Mouse (Mus musculus): Measurements from ENCODE around the gene Rpl3l.

Gene Rpl3l

DNA sequence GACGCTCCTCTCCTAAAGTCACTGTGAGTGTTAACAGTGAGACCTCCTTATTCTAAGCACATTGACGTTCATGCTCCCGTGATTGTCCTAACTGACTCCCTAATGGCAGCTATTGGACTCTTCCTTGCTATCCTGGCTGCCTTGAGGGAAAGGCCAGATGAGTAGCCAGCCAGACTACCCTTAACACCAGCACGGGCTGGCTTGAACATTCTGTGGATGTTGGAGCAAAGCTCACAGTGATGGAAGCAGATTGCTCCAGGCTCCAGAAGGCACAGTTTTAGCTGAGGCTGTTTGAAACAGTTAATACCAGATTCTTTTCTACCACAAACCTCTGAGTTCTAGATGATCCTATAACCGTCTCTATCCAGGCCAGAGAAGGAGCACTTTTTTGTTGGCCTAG is 16.3 kb downstream of the Rpl3l start:
- DNase-seq: no peak

DNA sequence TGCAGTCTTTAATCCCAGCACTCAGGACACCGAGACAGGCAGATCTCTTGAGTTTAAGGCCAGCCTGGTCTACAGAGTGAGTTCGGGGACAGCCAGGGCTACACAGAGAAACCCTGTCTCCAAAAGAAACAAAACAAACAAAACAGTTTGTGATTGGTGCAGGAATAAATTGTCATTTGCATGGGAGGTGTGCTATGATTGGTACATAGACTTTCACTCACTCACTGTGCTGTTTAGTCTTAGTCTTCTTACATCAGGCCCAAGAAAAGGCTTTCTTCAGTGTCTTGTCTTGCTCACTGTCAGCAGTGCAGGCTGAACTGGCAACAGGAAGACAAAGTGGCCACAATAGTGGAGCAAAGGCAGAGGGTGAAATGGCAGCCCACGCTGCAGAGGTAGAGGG is 16.8 kb downstream of the Rpl3l start:
- DNase-seq: no peak

DNA sequence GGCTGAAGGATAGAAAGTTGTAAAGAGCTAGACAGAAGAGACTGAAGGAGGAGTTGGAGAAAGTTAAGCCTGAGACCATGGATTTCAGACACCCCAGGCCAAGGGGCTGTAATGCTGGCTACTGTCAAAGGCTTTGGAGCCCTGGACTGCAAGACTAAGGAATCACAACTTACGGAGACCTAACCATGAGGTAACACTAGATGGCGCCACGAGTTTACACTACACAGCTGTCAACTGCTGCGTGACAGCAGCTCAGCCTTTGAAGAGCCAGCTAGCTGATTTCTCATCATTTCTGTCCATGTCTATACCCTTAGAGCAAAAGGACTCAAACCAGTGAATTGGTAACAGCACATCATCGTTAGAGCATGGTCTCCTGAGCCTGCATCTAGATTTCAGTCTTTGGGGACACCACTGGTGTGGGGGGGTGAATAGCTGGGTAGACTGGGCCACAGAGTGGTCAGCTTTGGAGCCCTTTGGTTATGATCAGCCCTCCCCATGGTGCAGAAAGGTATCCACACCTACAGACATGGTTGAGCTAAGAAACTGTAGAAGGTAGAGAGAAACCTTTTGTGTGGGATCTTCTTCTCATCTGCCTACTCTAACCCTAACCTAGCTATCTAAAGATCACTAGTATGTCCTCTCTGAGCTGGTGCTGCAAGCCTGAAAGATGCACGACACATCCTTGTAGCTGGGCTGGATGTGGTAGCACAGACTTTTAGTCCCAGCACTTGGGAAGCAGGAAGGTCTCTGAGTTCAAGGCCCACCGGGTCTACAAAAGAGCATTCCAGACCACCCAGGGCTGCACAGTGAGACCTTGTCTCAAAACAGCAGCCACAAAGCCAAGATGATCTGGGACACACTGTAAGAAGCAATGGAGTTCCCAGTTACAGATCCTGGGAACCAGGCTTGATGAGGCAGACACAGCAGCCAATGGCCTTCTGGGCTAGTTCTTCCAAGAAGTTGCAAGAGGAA is 18.2 kb downstream of the Rpl3l start:
- peak; percentile 86 to 93 for DNase-seq

DNA sequence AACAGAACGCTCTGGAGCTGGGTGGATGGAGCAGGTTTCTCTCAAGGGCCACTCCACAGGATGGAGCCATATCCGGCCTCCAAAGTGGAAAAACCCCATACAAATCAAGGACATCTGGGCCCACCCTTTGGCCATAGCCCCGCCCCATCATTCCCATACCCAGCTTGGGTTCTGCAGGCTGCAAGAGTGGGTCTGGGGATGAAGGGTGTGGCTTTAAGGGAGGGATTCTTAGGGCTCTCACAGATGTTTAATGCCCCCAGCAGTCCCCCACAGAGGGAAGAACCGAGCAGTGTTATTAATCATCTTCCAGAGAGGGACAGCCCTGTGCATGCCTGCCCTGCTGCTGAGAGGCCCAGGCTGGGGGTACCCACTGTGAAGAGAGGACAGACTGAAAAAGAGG is 19.4 kb downstream of the Rpl3l start:
- DNase-seq: no peak

DNA sequence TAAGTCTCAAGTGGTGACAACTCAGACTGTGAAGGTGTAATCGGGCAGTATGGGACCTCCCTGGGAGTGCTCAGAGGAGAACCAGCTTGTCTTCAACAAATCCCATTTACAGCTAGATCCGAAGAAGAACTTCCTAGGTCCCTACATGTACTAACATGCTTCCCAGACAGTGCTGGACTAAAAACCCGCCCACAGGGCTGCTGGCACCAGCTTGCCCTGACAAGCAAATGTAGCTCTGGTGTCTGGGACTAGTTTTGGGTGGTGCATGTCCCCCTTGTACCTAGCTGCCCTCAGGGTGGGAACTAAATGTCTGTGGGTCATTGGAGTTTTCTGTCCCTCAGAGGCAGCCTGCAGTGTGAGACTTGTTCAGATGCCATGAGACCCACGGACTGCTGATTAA is 23.9 kb downstream of the Rpl3l start:
- DNase-seq: no peak

DNA sequence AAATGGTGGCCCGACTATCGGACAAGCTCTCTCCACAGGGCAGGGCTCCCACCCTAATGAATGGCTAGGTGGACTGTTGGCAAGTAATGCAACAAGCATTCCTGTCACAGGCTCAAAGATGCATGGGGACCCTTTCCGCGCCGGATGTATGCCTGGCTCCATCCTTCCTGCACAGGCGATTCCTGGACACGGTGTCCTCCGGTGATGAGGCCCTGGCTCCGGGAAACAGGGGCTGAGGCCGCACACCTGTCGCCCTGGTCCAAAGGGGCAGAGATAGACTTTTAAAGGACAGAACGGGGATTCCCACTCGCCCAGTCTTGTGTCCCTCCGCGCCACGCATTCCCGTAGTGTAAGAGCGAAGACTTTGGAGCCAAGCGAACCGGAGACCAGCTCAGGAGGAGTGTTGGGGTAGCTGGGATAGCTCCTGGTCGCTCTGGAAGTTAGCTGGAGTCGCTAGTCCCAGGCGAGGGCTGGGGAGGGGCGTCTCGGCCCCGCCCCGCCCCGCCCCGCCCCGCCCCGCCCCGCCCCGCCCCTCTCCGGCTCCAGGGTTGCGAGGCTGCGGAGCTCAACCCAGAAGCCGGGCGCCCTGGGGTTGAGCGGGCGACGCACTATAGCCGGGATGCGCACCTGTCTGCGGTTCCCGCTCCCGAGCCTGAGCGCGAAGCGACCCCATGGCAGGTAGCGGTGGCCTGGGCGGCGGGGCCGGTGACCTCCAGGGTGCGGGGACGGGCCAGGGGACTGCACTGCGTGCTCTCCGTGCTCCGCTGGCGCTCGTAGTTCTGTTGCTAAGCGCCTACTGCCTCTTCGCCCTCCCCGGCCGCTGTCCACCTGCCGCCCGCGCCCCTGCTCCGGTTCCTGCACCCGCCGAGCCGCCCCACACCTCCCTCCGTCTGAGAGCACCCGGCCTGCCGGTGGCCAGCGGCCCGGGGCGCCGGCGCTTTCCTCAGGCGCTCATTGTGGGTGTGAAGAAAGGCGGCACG is 25.1 kb downstream of the Rpl3l start, which contains the start of gene Hs3st6:
Hs3st6 (plus strand) TSS at position 574 of the 980 bp plus-strand sequence.
- peak; percentile 42 to 69 for DNase-seq

DNA sequence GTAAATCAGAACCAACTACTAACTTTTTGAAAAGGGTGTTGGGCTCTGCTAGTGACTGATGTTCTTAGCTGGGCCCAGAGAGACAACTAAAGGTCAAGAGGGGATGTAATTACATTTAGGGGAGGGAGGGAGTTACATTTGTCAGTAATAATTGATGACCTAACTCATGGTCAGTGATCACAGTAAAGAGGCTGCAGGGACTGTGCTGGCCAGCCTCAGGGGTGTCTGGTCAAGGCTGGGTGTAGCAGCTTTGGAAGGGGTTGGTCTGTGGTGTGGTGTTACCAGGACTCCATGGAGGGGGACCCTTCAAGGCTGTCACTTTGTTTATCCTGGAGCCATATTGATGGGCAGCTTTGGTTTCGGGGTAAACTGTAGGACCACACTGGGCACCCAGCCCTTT is 29.8 kb downstream of the Rpl3l start:
- no peak for DNase-seq

DNA sequence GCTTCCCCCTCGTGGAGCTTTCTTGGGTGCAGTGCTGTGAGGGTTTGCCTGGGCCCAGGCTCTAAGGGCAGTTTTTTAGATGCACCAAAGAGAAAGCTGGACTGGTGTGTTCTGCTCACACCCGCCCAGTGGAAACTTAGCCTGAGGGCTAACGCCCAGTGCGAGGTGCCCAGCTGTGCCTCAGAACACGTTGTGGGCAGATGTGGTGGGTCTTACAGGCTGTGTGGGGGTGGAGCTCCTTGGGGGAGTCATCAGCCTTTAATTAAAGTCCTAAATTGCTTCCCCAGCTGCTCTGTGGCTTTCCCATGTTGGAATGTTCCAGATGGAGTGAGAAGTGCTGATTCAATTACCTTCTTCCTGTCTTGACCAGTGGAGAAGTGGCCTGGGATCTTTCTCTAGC is 33.5 kb downstream of the Rpl3l start:
- peak in 1 of 2 experiments; percentile 42 for DNase-seq

DNA sequence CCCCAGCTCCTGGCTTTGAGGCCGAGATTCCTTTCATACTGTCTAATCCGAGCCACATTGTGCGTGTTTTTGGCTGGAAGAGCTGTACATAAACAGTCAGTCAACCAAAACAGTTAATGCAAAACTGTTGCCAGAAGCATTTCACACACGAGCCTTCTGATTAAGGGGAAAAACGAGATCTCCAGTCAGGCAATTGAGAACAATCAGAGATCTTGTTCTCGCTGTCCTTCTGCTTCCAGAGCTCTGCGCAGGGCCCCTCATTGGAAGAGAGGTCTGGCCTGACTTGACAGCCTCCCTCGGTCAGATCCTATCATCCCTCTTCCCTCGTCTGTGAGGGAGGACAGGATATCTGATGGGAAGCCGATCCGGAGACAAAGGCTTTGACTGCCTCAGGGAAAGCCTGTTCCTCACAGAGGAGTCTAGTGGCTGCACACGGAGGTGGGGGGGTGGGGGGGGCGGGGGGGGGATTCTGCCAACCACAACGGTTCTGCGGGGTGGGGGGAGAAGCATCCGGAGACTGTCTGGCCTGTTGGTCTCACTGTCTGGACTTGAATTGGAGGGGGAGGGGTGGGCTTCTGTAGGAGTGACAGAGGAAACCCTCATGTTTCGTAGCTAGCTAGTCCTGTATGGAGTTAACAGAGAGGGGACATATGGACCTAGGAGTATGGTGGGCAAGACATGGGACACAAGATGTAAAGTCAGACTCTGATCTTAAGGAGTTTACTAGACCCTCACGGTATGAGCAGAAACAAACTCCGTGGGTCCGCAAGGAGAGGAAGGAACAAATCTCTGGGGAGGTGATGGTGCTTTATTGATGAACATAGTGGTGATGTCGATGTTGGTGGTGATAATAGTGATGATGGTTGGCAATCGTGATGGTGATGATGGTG is 37.6 kb downstream of the Rpl3l start:
- DNase-seq: no peak

DNA sequence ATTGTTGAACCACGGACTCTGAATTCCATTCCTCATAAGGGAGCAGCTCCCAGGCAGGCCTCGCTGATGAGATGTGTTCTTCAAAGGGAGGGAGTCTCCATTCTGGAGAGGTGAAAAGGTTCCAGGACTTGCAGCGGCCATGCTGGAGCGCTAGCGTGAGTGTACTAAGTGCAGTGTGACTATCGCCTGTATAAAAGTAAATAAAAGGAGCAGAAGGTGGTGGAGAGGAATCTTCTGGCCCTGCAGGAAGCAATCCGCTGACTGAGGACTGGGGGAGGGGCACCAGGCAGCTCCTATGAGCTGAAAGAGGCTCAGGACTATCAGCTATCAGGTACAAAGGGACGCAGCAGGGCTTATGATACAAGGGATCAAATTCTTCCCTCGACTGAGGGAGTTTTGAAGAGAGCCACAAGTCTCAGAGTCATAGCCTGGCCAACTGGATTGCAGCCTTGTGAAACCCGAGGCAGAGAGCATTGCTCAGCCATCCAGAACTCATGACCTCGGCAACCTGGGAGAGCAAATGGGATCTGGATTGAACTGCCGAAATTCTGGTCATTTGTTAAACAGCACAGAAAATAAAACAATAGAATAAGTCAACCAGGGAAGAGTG is 38.8 kb downstream of the Rpl3l start:
- peak; percentile 51 to 68 for DNase-seq

DNA sequence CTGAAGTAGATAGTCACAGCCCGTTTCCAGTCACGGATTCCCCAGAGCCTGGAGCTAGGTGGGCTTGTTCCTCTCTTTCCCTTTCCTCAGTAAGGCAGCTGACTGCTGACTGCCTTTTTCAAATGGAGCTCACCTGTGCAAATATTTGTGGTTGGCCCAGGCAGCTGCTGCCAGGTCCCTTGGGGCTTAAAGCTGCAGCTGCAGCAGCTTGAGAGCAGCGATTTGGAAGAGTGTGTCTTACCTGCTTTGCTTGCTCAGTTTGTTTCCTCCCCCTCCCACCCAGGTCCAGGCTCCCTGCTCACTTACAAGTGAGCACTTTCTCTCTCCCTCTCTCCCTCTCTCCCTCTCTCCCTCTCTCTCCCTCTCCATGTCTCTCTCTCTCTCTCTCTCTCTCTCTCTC is 41.5 kb downstream of the Rpl3l start:
- no peak for DNase-seq

DNA sequence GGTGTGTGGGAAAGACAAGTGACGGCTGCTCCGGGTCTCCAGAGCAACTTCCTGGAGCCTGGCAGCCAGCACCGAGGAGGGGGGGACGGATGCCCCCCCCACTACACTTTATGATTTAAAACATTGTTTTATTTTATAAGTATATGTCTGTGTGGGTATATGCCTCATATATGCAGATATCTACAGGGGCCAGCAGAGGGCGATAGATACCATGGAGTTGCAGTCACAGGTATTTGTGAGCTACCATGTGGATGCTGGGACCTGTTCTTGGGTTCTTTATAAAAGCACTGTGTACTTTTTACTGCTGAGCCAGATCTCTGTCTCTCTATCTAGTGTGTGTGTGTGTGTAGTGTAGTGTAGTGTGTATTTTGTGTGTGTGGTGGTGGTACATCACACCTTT is 45.6 kb downstream of the Rpl3l start:
- no peak for DNase-seq

DNA sequence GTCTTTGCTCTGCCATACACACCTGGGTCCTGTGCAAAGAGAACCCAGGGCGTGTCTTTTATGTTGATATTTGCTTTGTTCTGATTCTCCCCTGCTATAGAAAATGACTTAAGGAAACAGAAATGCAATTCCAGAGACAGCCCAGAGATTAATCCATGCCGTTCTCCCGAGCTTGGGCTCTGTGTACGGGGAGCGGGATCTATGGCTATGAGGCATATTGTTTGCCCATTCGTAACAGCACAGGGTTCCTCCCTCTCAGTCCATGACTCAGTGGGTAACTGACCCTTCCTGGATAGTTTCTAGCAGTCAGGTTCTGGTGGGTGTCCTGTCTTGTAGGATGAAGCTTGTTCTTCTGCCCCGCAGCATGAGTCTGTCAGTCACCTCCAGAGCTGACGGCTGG is 47.6 kb downstream of the Rpl3l start:
- DNase-seq: no peak

DNA sequence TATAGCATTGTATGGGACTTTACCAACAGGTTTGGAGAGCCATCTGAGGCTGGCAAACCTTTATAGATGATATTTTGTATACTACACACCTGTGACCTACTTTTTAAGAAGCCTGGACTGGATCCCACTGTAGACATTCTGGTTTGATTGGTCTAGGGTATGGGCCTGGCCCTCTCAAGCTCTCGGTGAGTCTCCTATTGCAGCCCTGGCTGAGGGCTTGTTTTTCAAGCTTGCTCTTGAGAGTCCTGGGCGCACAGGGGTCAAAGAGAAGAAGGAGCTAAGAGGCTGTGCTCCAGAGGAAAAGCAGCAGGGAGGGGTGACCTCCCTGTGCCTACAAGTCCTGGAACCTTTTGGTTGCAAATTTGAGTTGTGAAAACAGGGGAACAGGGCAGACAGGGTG is 49.5 kb downstream of the Rpl3l start:
- no peak for DNase-seq

DNA sequence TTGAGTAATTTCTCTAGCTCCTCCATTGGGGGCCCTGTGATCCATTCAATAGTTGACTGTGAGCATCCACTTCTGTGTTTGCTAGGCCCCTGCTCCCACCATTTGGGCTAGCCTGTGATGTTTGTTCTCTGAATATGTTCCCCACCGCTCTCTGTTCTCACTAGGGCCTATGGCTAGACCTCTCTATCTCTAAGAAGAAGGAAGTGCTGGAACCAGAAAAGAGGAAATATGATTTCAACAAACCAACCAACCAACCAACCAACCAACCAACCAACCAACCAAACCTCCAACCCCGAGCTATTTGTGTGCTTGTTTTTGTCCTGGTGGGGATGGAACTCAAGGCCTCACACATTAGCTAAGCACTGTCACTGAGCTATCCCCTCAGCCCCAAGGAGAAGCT is 53.2 kb downstream of the Rpl3l start:
- DNase-seq: no peak
